Mouse (Mus musculus): ENCODE data around the gene Tnmd. TPM values are rescaled to one million over a fixed set of nuclear protein-coding genes. Genes with fewer than 3 reads are reported as not detected.

Gene Tnmd
- not detected for polyA plus RNA-seq (2015; fragmentation: Illumina TruSeq; extraction: RNeasy Lipid Tissue Mini Kit (QIAGEN cat#74804); ENCODE audit: insufficient read depth, low read depth, low replicate concordance)

GRCm38 (mm10) chrX:133850680-133851079, at the start of gene Tnmd:
TSS of gene Tnmd (plus strand) at chrX:133850980.

GRCm38 (mm10) chrX:133898014-133898542, 47.3 kb downstream of the Tnmd start, which contains the start of gene Tspan6:
TSS of gene Tspan6 (minus strand) at chrX:133898429.

GRCm38 (mm10) chrX:133908261-133908660, 57.5 kb downstream of the Tnmd start, which contains the start of gene Srpx2:
TSS of gene Srpx2 (plus strand) at chrX:133908426.

Other genes starting within 250 kb of the Tnmd start
- 0.89 TPM for gene Pcdh19, start 162.0 kb upstream of the Tnmd start, polyA plus RNA-seq (2015; fragmentation: Illumina TruSeq; extraction: RNeasy Lipid Tissue Mini Kit (QIAGEN cat#74804); ENCODE audit: insufficient read depth, low read depth, low replicate concordance)
- gene Tspan6, start 47.4 kb downstream of the Tnmd start, polyA plus RNA-seq (2015; fragmentation: Illumina TruSeq; extraction: RNeasy Lipid Tissue Mini Kit (QIAGEN cat#74804); ENCODE audit: insufficient read depth, low read depth, low replicate concordance): 3.2 TPM
- 1.0 TPM for gene Srpx2, start 57.4 kb downstream of the Tnmd start, polyA plus RNA-seq (2015; fragmentation: Illumina TruSeq; extraction: RNeasy Lipid Tissue Mini Kit (QIAGEN cat#74804); ENCODE audit: insufficient read depth, low read depth, low replicate concordance)
- gene Sytl4, start 130.8 kb downstream of the Tnmd start, polyA plus RNA-seq (2015; fragmentation: Illumina TruSeq; extraction: RNeasy Lipid Tissue Mini Kit (QIAGEN cat#74804); ENCODE audit: insufficient read depth, low read depth, low replicate concordance): 8.6 TPM
- 2.7 TPM for gene Cstf2, start 208.2 kb downstream of the Tnmd start, polyA plus RNA-seq (2015; fragmentation: Illumina TruSeq; extraction: RNeasy Lipid Tissue Mini Kit (QIAGEN cat#74804); ENCODE audit: insufficient read depth, low read depth, low replicate concordance)